Mouse (Mus musculus): ENCODE measurements around the gene Adap1. TPM values are rescaled to one million over a fixed set of nuclear protein-coding genes. Genes with fewer than 3 reads are reported as not detected.
A peak's percentile ranks its signal among the peaks of the same experiment; 100 is the strongest.

The Adap1 gene
- polyA plus RNA-seq, 1 experiment from 2014 or later: 26.5 TPM

DNA sequence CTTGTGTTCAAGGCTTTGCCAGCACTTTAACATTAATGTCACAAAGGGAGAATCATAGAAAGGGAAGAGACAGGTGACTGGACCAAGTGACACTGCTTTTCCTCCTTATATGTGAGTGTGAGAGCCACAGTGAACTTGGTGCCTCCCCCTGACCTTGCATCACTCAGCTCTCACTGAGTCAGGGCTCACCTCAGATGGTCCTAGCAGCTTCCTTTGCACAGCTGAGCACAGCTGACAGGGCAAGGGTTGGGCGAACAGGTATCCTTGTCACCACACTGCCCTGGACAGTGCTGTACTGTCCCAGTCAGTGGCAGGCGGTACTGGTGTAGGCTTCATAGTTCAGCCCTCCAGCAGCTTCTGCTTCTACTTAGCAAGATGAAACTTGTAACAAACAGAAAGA lies 97.8 kb downstream of the Adap1 start:
- H3K4me3 ChIP-seq: no peak overlapping the region
- H3K27me3 ChIP-seq: no peaks in the 10 kb centered on the region
- H3K4me1 ChIP-seq (replicated peaks): no peaks in the 10 kb centered on the region
- 100% methylated on average over 2 of the region's 2 CpGs for WGBS
- H3K36me3 ChIP-seq: peaks cover 95% of the 10 kb centered on the region
- H3K27ac ChIP-seq: no peak overlapping the region
- H3K9me3 ChIP-seq: no peaks in the 10 kb centered on the region
- no peak for ATAC-seq (ENCODE audit: low FRiP score)
- no peak overlapping the region for H3K4me2 ChIP-seq
- no peak overlapping the region for H3K9ac ChIP-seq

DNA sequence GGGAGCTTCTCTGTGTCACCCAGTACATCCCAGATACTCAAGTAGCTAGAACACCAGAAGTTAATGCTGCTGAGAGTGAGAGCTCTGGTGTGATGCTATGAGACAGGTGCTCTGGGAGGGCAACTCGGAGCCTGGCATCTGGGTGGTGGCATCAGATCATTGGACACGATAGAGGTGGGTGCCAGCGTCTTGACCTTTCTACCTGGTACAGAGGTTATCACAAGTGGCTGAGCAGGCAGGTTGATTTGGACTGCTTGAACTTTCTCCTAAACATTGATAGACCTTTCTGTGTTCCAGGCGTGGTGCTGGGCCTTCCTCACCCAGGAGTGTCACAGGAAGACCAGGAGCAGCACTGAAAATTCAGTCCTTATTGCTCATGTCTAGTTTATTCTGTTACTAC lies 98.2 kb downstream of the Adap1 start:
- H3K27me3 ChIP-seq: no peaks in the 10 kb centered on the region
- no peak overlapping the region for H3K4me2 ChIP-seq
- no peaks in the 10 kb centered on the region for H3K4me1 ChIP-seq (replicated peaks)
- no peaks in the 10 kb centered on the region for H3K9me3 ChIP-seq
- no peak overlapping the region for H3K27ac ChIP-seq
- 97% methylated on average over 4 of the region's 4 CpGs for WGBS
- H3K9ac ChIP-seq: no peak overlapping the region
- ATAC-seq (ENCODE audit: low FRiP score): no peak
- H3K4me3 ChIP-seq: no peak overlapping the region
- H3K36me3 ChIP-seq: peaks cover 95% of the 10 kb centered on the region

- 96% methylated on average over 10 of the region's 10 CpGs for WGBS
- ATAC-seq (ENCODE audit: low FRiP score): no peak
- Histone ChIP-seq H3K36me3 (peaks cover 84% of the 10 kb centered on the region), H3K9me3 (no peaks in the 10 kb centered on the region), H3K27me3 (no peaks in the 10 kb centered on the region), H3K9ac (no peak overlapping the region), H3K4me1 (replicated peaks) (no peaks in the 10 kb centered on the region), H3K4me2 (no peak overlapping the region), H3K27ac (no peak overlapping the region), H3K4me3 (no peak overlapping the region)
Measured at GRCm38 (mm10) chr5:139223331-139223730, 102.1 kb downstream of the Adap1 start.

MicroRNAs within 50 kb of the gene (microRNA counts, 519-probe panel; counts per million panel counts)
- 51.3 counts per million for microRNA mmu-miR-339-3p
- microRNA mmu-miR-339-5p: 51.3 counts per million

Small RNAs within 50 kb of the gene (microRNA-seq; reads per million reads assigned to microRNA genes)
- 337 reads per million, percentile 64 among the genes with 10 or more reads in this experiment for gene Mir339

Other genes starting within 250 kb of the Adap1 start
- 179 and 194 TPM in 2 replicates for gene Prkar1b, start 175.6 kb downstream of the Adap1 start, polyA plus RNA-seq (2015; fragmentation: Nextera tagmentation; extraction: Ambion mirVana)
- gene Dnaaf5, start 175.4 kb downstream of the Adap1 start, polyA plus RNA-seq (2015; fragmentation: Nextera tagmentation; extraction: Ambion mirVana): 3.1 and 3.7 TPM in 2 replicates
- 43.6 and 44.7 TPM in 2 replicates for gene Sun1, start 125.0 kb downstream of the Adap1 start, polyA plus RNA-seq (2015; fragmentation: Nextera tagmentation; extraction: Ambion mirVana)
- gene Get4, start 73.3 kb downstream of the Adap1 start, polyA plus RNA-seq (2015; fragmentation: Nextera tagmentation; extraction: Ambion mirVana): 113 TPM in 2 replicates
- 116 and 124 TPM in 2 replicates for gene Cox19, start 25.8 kb upstream of the Adap1 start, polyA plus RNA-seq (2015; fragmentation: Nextera tagmentation; extraction: Ambion mirVana)
- not detected in 2 replicates for gene Cyp2w1, start 27.0 kb upstream of the Adap1 start, polyA plus RNA-seq (2015; fragmentation: Nextera tagmentation; extraction: Ambion mirVana)
- 1.6 and 2.4 TPM in 2 replicates for gene Gpr146, start 52.1 kb upstream of the Adap1 start, polyA plus RNA-seq (2015; fragmentation: Nextera tagmentation; extraction: Ambion mirVana)
- gene C130050O18Rik, start 79.7 kb upstream of the Adap1 start, polyA plus RNA-seq (2015; fragmentation: Nextera tagmentation; extraction: Ambion mirVana): 0.13 and 0.22 TPM in 2 replicates
- gene Gper1, start 97.5 kb upstream of the Adap1 start, polyA plus RNA-seq (2015; fragmentation: Nextera tagmentation; extraction: Ambion mirVana): 7.6 and 7.9 TPM in 2 replicates
- 16.2 and 16.9 TPM in 2 replicates for gene 3110082I17Rik, start 134.9 kb upstream of the Adap1 start, polyA plus RNA-seq (2015; fragmentation: Nextera tagmentation; extraction: Ambion mirVana)
- 13.1 and 13.3 TPM in 2 replicates for gene Zfand2a, start 158.9 kb upstream of the Adap1 start, polyA plus RNA-seq (2015; fragmentation: Nextera tagmentation; extraction: Ambion mirVana)
- 48.8 and 60.7 TPM in 2 replicates for gene Uncx, start 217.9 kb upstream of the Adap1 start, polyA plus RNA-seq (2015; fragmentation: Nextera tagmentation; extraction: Ambion mirVana)